Mouse (Mus musculus): ENCODE data around the gene Gpr156. TPM values are rescaled to one million over a fixed set of nuclear protein-coding genes. Genes with fewer than 3 reads are reported as not detected.
"Not testable (repeated sequence)": the region's sequence is repeated elsewhere in the genome, so short reads cannot be mapped to it uniquely, and the experiment has no call there.

The Gpr156 gene
- total RNA-seq, 2 experiments from 2014 or later = not detected

GRCm38 (mm10) chr16:37951171-37951570 is 34.9 kb downstream of the Gpr156 start:
- no peak for DNase-seq
- no peak for TF ChIP-seq CTCF (IDR thresholded peaks at IDR 0.05)
- intact Hi-C loops (cut with DNase I) = no loop called here
- no peak overlapping the region for H3K27ac ChIP-seq
- no peak overlapping the region for H3K4me3 ChIP-seq

DNA sequence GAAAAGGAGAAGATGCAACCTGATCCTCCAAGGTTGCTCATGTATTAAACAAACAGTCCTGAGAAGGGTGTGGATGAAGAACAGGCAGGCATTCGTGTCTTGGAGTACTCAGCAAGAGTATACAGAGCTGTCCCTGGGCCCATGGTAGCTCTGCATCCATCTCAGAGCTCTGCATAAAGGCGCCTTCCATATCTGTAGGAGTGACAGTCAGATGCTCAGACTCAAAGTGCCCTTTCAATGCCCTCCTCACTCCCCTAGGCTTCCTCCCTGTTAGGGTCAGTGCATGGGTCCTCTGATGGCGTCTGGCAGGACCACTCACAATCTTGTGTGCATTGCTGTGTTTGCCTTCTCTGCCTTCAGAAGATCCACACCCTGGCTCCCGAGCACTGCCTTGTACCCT is 36.9 kb downstream of the Gpr156 start:
- Histone ChIP-seq H3K27ac (no peak overlapping the region), H3K4me3 (no peak overlapping the region)
- DNase-seq = no peak
- TF ChIP-seq CTCF (IDR thresholded peaks at IDR 0.05) = no peak
- intact Hi-C loops (cut with DNase I) = no loop called here

DNA sequence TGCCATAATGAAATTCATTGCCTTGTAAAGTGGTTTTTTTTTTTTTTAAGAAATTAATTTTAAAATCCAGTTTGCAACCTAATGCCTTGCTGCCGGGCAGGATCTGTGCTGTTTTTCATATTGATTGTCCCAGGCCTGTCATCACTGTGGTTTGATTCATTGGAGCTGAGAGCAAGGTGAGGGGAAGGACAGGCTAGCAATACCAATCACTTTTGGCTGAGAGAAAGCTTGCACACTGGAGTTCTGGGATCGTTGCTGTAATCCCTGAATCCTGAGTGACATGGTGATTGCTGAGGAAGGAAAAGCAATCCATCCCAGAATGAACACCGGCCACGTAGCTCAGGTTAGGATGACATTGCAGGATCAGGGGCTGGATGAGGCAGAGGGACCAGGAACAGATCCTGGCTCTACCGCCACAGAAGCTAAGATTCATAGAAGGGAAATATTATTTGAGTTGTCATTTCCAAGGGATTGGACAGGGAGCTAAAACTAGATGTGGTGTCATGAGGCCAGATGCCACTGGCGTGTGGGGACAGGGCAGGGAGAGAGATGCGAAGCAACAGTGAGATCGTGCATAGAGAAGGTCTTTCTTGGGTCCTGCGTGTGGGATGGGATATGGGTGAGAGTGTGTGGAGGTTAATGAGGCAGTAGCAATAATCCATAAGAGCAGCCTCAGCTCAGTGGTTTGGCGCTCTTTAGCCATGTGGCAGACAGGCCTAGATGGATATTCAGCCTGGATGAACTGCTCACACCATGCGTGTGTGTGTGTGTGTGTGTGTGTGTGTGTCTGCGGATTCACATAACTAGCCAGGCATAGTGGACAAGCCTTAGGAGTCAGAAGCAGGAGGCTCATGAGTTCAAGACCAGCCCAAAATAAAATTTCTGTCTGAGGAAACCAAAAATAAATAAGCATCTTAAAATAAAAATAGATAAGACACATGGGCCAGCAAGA is 38.0 kb downstream of the Gpr156 start:
- H3K4me3 ChIP-seq = no peak overlapping the region
- TF ChIP-seq CTCF (IDR thresholded peaks at IDR 0.05) = no peak
- intact Hi-C loops (cut with DNase I) = no loop called here
- no peak overlapping the region for H3K27ac ChIP-seq
- no peak for DNase-seq

DNA sequence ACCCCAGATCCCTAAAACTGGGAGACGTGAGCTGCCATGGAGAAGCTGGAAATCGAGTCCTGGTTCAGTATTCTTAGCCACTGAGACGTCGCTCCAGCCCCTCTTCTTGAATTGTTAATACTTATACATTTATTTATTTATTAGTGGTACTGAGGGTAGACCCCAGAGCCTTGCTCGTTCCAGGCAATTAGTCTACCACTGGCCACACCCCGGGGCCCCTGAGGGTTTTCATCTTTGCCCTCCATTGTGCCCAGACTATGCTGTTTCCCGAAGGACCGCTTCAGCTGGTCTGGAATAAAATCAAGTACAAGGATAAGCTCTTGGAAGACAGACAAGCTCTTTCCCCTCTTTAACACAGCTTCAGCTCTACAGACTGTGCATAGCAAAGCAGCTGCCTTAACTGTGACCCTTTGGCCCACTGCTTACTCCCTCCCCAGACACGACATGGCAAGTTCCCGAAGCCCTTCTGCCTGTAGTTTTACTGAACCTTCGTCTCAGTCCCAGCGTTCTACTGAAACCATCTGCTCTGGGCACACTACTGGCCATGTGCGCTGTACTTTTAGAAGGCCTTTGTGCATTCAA is 39.1 kb downstream of the Gpr156 start:
- TF ChIP-seq CTCF (IDR thresholded peaks at IDR 0.05) = no peak

DNA sequence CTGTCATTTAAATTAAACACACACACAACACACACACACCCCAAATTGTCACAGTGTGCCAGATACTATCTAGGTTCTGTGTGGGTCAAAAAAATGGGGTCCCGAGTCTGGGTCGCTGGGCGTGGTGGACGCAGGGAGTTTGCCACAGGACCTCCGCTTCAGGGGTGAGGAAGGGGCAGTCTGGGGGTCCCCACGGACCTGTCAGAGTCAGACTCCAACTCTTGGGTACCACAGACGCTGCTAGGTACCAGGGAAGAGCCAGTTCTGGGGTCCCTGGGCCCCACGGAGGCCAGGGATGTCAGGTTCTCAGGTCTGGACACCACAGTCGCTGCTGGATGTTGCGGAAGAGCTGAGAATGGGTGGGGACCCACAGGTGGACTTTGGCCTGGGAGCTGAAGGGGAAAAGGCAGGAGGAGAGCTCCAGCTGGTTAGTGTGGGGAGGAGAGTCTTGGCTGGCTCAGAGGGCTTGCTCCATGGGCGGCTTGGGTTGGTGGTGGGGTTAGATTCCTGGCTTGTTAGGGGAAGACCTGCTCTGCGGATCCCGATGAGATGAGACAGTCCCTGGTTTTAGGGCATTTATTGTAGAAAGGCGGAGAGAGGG is 39.9 kb downstream of the Gpr156 start:
- Histone ChIP-seq H3K27ac (no peak overlapping the region), H3K4me3 (no peak overlapping the region)
- TF ChIP-seq CTCF (IDR thresholded peaks at IDR 0.05) = no peak
- intact Hi-C loops (cut with DNase I) = no loop called here
- no peak for DNase-seq

More for the DNA sequence above, 39.1 kb downstream of the Gpr156 start:
- intact Hi-C loops (cut with DNase I) = no loop called here
- H3K4me3 ChIP-seq = no peak overlapping the region
- H3K27ac ChIP-seq = no peak overlapping the region
- DNase-seq = no peak

DNA sequence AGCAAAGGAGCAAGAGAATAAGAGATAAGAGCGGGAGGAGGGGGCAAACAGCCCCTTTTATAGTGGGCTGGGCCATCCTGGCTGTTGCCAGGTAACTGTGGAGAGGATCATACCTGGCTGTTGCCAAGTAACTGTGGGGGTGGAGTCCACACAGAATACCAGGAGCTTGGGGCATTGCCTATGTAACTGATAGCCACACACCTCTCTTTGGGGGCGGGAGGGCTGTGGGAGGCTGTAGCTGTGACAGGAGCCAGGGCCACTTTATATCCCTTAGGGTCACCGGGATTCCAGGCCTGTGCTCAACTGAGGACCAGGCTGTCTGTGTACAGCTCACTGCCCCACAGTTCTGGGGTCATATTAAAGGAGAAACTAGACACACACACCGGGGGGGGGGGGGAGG is 40.5 kb downstream of the Gpr156 start:
- Histone ChIP-seq H3K27ac (no peak overlapping the region), H3K4me3 (no peak overlapping the region)
- no peak for DNase-seq
- TF ChIP-seq CTCF (IDR thresholded peaks at IDR 0.05) = no peak
- intact Hi-C loops (cut with DNase I) = no loop called here

- DNase-seq; H3K4me3 ChIP-seq; H3K27ac ChIP-seq; intact Hi-C loops (cut with DNase I): not testable (repeated sequence)
Measured at GRCm38 (mm10) chr16:37962696-37963095, 46.4 kb downstream of the Gpr156 start.

DNA sequence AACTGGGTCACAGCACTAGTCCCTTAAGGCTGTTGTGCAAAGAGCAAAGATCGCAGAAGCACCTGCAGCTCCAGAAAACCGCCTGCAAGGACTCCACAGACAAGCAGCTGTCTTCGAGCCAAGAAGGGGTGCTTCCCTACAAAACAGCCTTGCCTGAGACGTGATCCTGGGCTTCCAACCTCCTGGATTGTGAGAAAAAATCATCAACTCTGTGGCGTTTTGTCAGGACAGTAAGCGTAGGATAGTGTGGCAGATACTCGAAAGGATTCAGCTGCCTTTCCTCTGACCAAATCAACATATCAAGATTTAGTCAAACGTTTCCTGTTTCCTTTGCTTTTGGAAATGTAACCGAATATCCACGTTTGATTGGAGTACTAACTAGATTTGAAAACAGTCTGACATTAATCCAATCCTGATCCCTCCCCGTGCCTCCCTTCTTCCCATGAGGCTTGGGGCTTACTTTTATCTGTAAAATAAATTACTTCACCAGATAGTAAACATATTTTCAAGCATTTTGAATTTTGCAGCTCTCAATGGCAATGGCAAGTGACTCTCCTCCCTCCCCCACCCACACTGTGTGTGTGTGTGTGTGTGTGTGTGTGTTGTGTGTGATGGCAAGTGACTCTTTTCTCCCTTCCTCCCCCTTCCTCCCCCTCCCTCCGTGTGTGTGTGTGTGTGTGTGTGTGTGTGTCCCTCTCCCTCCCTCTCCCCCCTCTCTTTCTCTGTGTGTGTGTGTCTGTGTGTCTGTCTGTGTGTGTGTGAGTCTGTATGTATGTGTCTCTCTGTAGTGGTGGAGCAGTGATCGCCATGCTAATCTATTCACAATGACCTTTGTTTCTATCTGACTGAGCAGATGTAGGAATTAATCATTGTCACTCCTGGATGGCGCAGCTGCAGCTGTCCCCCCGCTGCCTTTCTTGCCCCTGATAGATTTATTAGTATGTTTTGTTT is 47.3 kb downstream of the Gpr156 start:
- no peak for DNase-seq
- Histone ChIP-seq H3K4me3 (peak overlapping the region; percentile 59), H3K27ac (peak overlapping the region; percentile 62)
- no peak for TF ChIP-seq CTCF (IDR thresholded peaks at IDR 0.05)
- intact Hi-C loops (cut with DNase I) = no loop called here

DNA sequence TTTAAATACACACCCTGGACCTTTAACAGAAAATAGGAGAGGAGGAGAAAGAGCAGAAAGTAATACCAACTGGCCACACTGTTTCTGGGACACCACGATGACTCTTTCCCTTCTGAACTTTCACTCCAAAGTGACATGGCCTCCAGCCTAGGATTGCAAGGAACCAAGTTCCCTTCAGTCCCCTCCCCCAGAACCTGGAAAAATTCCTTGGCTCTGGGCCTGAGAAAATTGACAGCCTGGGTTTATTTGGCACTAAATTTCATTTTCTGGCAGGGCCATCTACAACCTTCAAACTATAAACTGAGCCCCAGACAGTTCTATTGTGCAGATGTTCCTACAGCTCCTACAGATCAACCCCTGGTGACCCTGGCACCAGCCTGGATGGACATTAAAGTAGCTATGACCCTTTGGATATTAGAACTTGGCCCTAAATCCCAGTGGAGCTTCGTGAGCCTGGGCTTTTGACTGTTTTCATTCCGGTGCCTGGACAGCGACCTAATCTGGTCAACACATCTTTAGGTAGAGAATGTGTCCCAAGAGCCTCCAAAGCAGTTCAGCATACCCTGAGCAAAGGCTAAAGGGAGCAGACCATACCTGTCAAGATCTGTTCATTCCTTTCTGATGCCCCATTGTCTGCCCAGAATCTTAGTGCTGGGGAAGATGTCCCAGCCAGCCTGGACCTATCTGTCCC is 48.2 kb downstream of the Gpr156 start:
- TF ChIP-seq CTCF (IDR thresholded peaks at IDR 0.05) = no peak
- DNase-seq = no peak
- no peak overlapping the region for H3K27ac ChIP-seq
- intact Hi-C loops (cut with DNase I) = no loop called here
- no peak overlapping the region for H3K4me3 ChIP-seq

- H3K27ac ChIP-seq = no peak overlapping the region
- no peak overlapping the region for H3K4me3 ChIP-seq
- intact Hi-C loops (cut with DNase I) = no loop called here
- no peak for DNase-seq
- no peak for TF ChIP-seq CTCF (IDR thresholded peaks at IDR 0.05)
Measured at GRCm38 (mm10) chr16:37966871-37967270, 50.6 kb downstream of the Gpr156 start.

DNA sequence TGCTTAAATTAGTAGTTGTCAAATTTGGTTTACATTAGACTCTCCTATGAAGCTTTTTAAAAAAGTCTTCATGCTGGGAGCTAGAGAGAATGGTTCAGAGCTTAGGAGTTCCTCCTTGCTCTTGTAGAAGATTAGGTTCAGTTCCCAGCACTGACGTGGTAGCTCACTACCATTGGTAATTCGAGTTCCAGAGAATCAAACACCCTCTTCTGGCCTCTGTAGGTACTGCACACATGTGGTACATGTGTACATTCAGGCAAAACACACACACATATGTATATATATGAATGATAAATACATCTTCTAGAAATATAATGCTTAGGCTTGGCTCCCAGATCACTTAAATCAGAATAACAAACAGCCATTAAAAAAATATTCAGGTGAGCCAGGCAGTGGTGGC is 51.1 kb downstream of the Gpr156 start:
- TF ChIP-seq CTCF (IDR thresholded peaks at IDR 0.05) = no peak
- no peak for DNase-seq
- Histone ChIP-seq H3K27ac (no peak overlapping the region), H3K4me3 (no peak overlapping the region)
- intact Hi-C loops (cut with DNase I) = no loop called here

DNA sequence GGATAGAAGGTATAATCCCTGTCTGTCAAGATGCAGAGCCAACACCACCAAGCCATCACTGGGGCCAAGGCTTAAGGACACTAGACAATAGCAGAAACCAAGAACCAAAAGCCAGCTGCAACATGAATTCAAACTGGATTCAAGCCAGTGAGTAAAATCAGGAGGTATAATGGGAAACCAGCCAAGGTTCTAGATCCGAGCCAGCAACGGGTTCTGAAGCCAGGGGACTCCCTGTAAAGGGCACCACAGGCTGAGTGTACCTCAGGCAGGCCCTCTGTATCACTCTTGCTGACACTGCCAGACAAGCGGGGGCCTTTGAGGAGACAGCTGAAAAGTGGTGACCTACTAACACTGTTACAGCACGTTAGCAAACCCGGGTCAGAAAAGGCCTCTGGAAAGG is 55.2 kb downstream of the Gpr156 start:
- DNase-seq = no peak
- H3K27ac ChIP-seq = no peak overlapping the region
- no peak for TF ChIP-seq CTCF (IDR thresholded peaks at IDR 0.05)
- intact Hi-C loops (cut with DNase I) = loop anchor here (5.0 kb wide), 1 partner anchor 226 kb away; no protein-coding TSS in a partner anchor
- H3K4me3 ChIP-seq = no peak overlapping the region

Measured in gastrocnemius, adult 2 months (tissue).